Mouse (Mus musculus) limb, embryonic 14.5 days (tissue): ENCODE measurements at regions not wholly inside any gene's neighbourhood (a gene's known extent, or its start where the extent isn't known, plus 50 kb on each side); places are given as distances from the start of the nearest gene placed in this dataset.

Experiments
- ATAC-seq: fragments of 200-750 bp; cut with Nextera tagmentation; 2 replicates; pipeline ENCODE4 v1.8.0; 2017; ENCODE audit warnings: low read depth, moderate number of reproducible peaks, moderate TSS enrichment; ENCODE audit not compliant: low FRiP score
- DNase-seq: peaks from one replicate; pipeline ENCODE4 v3.0.0-alpha.2; 2015; ENCODE audit warnings: low spot score
- H3K27ac ChIP-seq: fragments of 300-500 bp; sonication (generic); replicated peaks from 2 replicates; pipeline ENCODE4 v1.5.1; 2014; ENCODE audit warnings: low read depth, mild to moderate bottlenecking, low read length, moderate library complexity, mixed read lengths
- H3K27me3 ChIP-seq: fragments of 300-500 bp; sonication (generic); 2 replicates; pipeline ENCODE4 v1.6.1; 2014; ENCODE audit warnings: low read length, mixed read lengths; ENCODE audit not compliant: control insufficient read depth, insufficient read depth
- H3K36me3 ChIP-seq: fragments of 300-500 bp; sonication (generic); 2 replicates; pipeline ENCODE4 v1.6.1; 2014; ENCODE audit warnings: mild to moderate bottlenecking, low read length, moderate library complexity, mixed read lengths; ENCODE audit not compliant: control insufficient read depth, insufficient read depth
- H3K4me1 ChIP-seq: fragments of 300-500 bp; sonication (generic); 2 replicates; pipeline ENCODE4 v1.6.1; 2014; ENCODE audit warnings: antibody characterized with exemption, low read length, mixed read lengths; ENCODE audit not compliant: control insufficient read depth, insufficient read depth
- H3K4me2 ChIP-seq: fragments of 300-500 bp; sonication (generic); replicated peaks from 2 replicates; pipeline ENCODE4 v1.6.1; 2014; ENCODE audit warnings: low read depth, mild to moderate bottlenecking, low read length, moderate library complexity; ENCODE audit not compliant: severe bottlenecking
- H3K4me3 ChIP-seq: fragments of 300-500 bp; sonication (generic); replicated peaks from 2 replicates; pipeline ENCODE4 v1.5.1; 2014; ENCODE audit warnings: low read length
- H3K9ac ChIP-seq: fragments of 300-500 bp; sonication (generic); 2 replicates; pipeline ENCODE4 v1.6.1; 2014; ENCODE audit warnings: mild to moderate bottlenecking, low read depth, low read length, moderate library complexity; ENCODE audit not compliant: severe bottlenecking
- H3K9me3 ChIP-seq: fragments of 300-500 bp; sonication (generic); 2 replicates; pipeline ENCODE4 v1.6.1; 2016; ENCODE audit warnings: low read length; ENCODE audit not compliant: control insufficient read depth
- POLR2A ChIP-seq: fragments of 200-500 bp; IDR thresholded peaks from 2 replicates; pipeline ENCODE4 v1.8.0; 2012; ENCODE audit warnings: inconsistent platforms, mild to moderate bottlenecking, moderate library complexity, borderline replicate concordance; ENCODE audit not compliant: insufficient read depth, insufficient read length; ENCODE audit errors: extremely low read depth
- WGBS: fragments of 180-500 bp; shearing (Covaris S2); extraction: QIAGEN DNeasy Blood & Tissue Kit; methylation state at CpG from one replicate; pipeline ENCODE4 v1.1.7; 2014; 5-methylcytosine and 5-hydroxymethylcytosine counted together

DNA sequence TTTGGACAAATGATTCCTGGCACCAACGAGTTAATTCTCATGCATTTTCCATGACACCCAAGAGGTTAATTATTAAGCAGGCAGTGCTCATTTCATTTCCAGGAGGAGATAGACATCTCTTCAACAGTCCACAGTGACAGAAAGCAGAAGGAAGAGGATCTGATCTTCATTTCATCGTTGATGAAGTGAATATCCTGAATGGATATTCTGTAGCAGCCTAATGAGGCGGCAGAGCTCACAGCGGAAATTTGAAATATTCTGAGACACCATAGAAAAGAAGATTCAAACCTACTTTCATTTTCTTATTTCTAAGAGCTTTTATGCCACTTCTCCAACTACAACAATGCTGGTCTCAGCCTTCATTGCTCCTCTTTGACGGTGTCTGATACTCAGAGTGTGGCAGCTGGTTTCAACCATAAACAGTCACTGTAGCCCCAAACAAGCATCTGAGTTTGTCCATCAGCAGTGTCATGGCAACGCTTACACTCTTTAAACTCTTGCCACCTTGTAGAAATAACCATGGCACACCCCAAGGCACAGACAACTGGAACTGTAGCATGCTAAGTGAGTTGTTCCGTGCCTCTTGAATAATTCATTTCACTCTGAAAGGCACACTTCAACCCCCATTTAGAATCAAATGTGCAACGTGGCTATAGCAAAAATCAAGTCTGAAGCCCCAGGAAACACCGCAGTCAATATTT, 331.3 kb downstream of the Rps29 start:
- no peak overlapping the region for H3K9ac ChIP-seq
- DNase-seq (no peak), ATAC-seq (no peak)
- H3K27me3 ChIP-seq: no peaks in the 10 kb centered on the region
- TF ChIP-seq POLR2A: no peak
- WGBS: 85% methylated on average over 9 of the region's 9 CpGs
- no peaks in the 10 kb centered on the region for H3K36me3 ChIP-seq
- H3K27ac ChIP-seq: no peak overlapping the region
- H3K9me3 ChIP-seq: no peaks in the 10 kb centered on the region
- H3K4me2 ChIP-seq: no peak overlapping the region
- no peaks in the 10 kb centered on the region for H3K4me1 ChIP-seq
- no peak overlapping the region for H3K4me3 ChIP-seq

DNA sequence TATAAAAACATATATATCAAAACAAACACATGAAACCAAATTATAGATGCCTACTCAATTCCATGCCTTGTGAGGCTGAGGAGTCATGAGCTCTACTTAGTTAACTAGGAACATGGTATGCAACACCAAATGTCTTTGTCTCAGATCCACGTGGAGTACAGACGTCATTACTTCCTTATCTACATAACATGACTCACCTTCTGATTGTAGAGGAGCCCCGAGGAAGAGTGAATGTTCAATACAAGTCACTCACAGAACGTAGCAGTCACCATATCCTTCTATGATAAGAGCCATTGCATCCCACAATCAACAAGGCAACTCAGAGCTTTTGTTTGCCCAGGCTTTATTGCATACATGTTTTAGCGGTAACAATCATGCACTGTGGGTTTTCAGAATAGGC, 364.6 kb downstream of the Rps29 start:
- 84% methylated on average over 5 of the region's 5 CpGs for WGBS
- ATAC-seq (no peak), DNase-seq (no peak)
- Histone ChIP-seq H3K4me2 (no peak overlapping the region), H3K4me3 (no peak overlapping the region), H3K36me3 (no peaks in the 10 kb centered on the region), H3K9me3 (no peaks in the 10 kb centered on the region), H3K27me3 (no peaks in the 10 kb centered on the region), H3K27ac (no peak overlapping the region), H3K9ac (no peak overlapping the region), H3K4me1 (no peaks in the 10 kb centered on the region)
- TF ChIP-seq POLR2A: no peak

DNA sequence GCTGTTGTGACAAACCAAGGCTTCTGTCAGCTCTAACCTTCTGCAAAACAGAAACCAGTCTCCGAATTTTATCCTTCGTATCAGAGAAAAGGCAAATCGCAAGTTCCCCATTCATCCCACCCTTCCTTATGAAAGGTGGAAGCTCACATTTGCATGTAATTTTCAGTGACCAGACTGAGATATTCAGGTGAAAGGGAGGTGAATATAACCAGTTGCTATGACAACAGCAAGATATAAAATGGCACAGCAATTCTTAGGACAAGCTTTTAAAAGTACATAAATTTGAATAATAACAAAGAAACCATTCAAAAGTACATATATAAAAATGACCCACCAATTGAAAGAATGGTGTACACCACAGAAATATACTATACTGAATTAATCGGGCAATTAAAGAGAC, 375.4 kb downstream of the Rps29 start:
- DNase-seq: no peak

DNA sequence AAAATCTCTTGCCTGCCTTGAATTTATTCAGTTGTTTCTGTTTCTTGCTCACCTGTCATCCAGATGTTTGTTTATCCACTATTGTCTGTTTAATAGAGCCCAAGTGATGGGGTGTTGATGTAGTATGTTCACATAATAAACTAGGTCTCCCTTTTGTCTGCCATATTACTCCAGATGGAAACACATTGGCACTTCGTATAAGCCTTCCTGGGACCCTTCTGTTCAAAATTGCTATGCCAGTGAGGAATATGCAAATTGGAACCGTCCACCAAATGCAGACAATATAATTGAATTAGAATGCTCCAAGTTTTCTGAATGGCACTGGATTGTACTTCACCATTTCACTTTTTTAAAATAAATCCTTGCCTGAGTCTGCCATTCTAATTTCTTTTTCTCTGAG, 383.5 kb downstream of the Rps29 start:
- Histone ChIP-seq H3K4me3 (no peak overlapping the region), H3K4me2 (no peak overlapping the region), H3K36me3 (no peaks in the 10 kb centered on the region), H3K4me1 (no peaks in the 10 kb centered on the region), H3K27me3 (no peaks in the 10 kb centered on the region), H3K27ac (no peak overlapping the region), H3K9ac (no peak overlapping the region), H3K9me3 (no peaks in the 10 kb centered on the region)
- DNase-seq (no peak), ATAC-seq (no peak)
- TF ChIP-seq POLR2A: no peak
- 79% methylated on average over 2 of the region's 2 CpGs for WGBS

More for the DNA sequence above, 375.4 kb downstream of the Rps29 start:
- H3K36me3 ChIP-seq: no peaks in the 10 kb centered on the region
- no peak overlapping the region for H3K9ac ChIP-seq
- H3K27me3 ChIP-seq: no peaks in the 10 kb centered on the region
- H3K4me3 ChIP-seq: no peak overlapping the region
- whole genome bisulfite sequencing: 88% methylated on average over 4 of the region's 4 CpGs
- no peak for TF ChIP-seq POLR2A
- ATAC-seq: no peak
- H3K4me1 ChIP-seq: no peaks in the 10 kb centered on the region
- H3K4me2 ChIP-seq: no peak overlapping the region
- no peaks in the 10 kb centered on the region for H3K9me3 ChIP-seq
- no peak overlapping the region for H3K27ac ChIP-seq

DNA sequence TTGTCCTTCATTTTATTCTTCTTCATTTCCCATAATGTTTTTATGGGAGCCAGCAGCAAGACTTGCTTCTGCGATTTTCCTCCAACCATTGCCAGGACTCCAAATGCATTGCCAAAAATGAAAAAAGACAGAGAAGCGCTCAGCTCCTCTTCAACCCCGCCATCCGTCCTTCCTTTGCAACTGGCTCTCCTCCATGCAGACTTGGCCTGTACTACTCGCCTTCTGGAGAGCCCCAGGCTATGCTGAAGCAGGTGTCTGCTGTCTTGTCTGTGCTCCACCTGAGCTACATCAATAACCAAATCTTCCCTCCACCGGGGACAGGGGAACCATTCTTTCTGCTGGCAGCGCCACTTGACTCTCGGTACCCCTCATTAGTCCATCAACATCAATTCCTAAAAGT, 384.2 kb downstream of the Rps29 start:
- no peak for TF ChIP-seq POLR2A
- Histone ChIP-seq H3K9me3 (no peaks in the 10 kb centered on the region), H3K4me2 (no peak overlapping the region), H3K4me1 (no peaks in the 10 kb centered on the region), H3K36me3 (no peaks in the 10 kb centered on the region), H3K27me3 (no peaks in the 10 kb centered on the region), H3K9ac (no peak overlapping the region), H3K27ac (no peak overlapping the region), H3K4me3 (no peak overlapping the region)
- ATAC-seq (no peak), DNase-seq (no peak)
- WGBS: 83% methylated on average over 8 of the region's 8 CpGs
